Mouse (Mus musculus): ENCODE results near the gene Wdr19. TPM values are rescaled to one million over a fixed set of nuclear protein-coding genes. Genes with fewer than 3 reads are reported as not detected.

Gene Wdr19
- polyA plus RNA-seq (2017; shearing (Covaris generic)) = 3.8 TPM

DNA sequence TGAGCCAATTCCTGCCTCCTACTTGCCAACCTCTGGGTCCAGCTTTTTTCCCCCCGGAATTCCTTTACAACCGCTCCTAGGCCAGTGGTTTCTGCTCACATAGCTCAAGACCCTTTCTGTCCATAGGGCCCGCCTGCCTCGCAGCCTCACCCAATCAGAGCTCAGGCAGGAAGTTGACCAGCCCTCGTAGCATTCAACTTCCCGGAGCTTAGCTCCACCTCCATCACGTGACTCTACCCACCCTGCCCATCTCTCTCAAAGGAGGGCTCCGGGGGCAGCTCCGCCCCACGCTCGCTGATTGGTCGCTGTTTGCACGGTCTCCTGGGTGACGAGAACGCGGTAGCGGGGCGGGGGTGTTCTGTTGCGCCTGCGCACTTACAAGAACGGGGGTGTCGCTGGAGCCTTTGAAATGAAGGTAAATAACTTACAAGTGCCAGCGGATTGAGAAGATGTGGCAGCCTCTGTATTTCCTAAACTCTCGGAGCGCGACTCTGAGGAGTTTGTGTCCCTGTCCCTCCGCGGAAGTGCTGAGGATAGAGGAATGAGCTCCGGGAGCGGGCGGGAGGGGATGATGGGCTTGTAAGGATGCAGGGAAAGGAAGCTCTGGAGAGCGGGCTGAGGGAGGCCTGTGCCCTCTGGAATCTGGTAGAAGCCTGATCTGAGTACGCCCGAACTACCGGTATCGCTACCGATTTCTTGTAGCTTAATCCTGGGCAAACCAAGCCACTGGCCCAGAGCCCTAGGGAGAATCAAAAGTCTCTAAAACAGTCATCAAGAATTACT, at the start of gene Wdr19:
TSS of gene Wdr19 (plus strand) at position 351 of the 783 bp plus-strand sequence.

Other genes starting within 250 kb of the Wdr19 start
- 1.8 TPM for gene Tlr6, start 239.6 kb upstream of the Wdr19 start, polyA plus RNA-seq (2017; shearing (Covaris generic))
- 1.1 TPM for gene Fam114a1, start 229.6 kb upstream of the Wdr19 start, polyA plus RNA-seq (2017; shearing (Covaris generic))
- 13.2 TPM for gene Tmem156, start 107.6 kb upstream of the Wdr19 start, polyA plus RNA-seq (2017; shearing (Covaris generic))
- 35.8 TPM for gene Klhl5, start 92.2 kb upstream of the Wdr19 start, polyA plus RNA-seq (2017; shearing (Covaris generic))
- gene Rfc1, start 136.0 kb downstream of the Wdr19 start, polyA plus RNA-seq (2017; shearing (Covaris generic)) = 42.8 TPM
- 0.12 TPM for gene Klb, start 148.6 kb downstream of the Wdr19 start, polyA plus RNA-seq (2017; shearing (Covaris generic))
- gene Rpl9, start 191.7 kb downstream of the Wdr19 start, polyA plus RNA-seq (2017; shearing (Covaris generic)) = 1,101 TPM
- 27.3 TPM for gene Lias, start 191.8 kb downstream of the Wdr19 start, polyA plus RNA-seq (2017; shearing (Covaris generic))
- gene Ugdh, start 236.3 kb downstream of the Wdr19 start, polyA plus RNA-seq (2017; shearing (Covaris generic)) = 24.8 TPM

All from effector memory CD4-positive, alpha-beta T cell, adult 5 months (primary cell).